Mouse (Mus musculus) limb, embryonic 11.5 days (tissue): ENCODE measurements at regions not wholly inside any gene's neighbourhood (a gene's known extent, or its start where the extent isn't known, plus 50 kb on each side); places are given as distances from the start of the nearest gene placed in this dataset.

Experiments used
- ATAC-seq: fragments of 200-750 bp; cut with Nextera tagmentation; 2 replicates; pipeline ENCODE4 v1.8.0; 2017; ENCODE audit warnings: low read depth; ENCODE audit not compliant: insufficient number of reproducible peaks, low FRiP score, low TSS enrichment
- DNase-seq: peaks from one replicate; pipeline ENCODE4 v3.0.0-alpha.2; 2015; ENCODE audit warnings: low spot score
- H3K27ac ChIP-seq: fragments of 300-500 bp; sonication (generic); replicated peaks from 2 replicates; pipeline ENCODE4 v1.5.1; 2014; ENCODE audit warnings: low read depth, mild to moderate bottlenecking, low read length
- H3K27me3 ChIP-seq: fragments of 300-500 bp; sonication (generic); 2 replicates; pipeline ENCODE4 v1.6.1; 2014; ENCODE audit warnings: mild to moderate bottlenecking, low read length, mixed read lengths; ENCODE audit not compliant: control insufficient read depth, insufficient read depth
- H3K36me3 ChIP-seq: fragments of 300-500 bp; sonication (generic); 2 replicates; pipeline ENCODE4 v1.6.1; 2014; ENCODE audit warnings: mild to moderate bottlenecking, low read length, moderate library complexity, mixed read lengths; ENCODE audit not compliant: control insufficient read depth, insufficient read depth
- H3K4me1 ChIP-seq: fragments of 300-500 bp; sonication (generic); 2 replicates; pipeline ENCODE4 v1.6.1; 2014; ENCODE audit warnings: low read length, mixed read lengths; ENCODE audit not compliant: control insufficient read depth, insufficient read depth
- H3K4me2 ChIP-seq: fragments of 300-500 bp; sonication (generic); 2 replicates; pipeline ENCODE4 v1.6.1; 2014; ENCODE audit warnings: low read depth, mild to moderate bottlenecking, moderate library complexity; ENCODE audit not compliant: severe bottlenecking
- H3K4me3 ChIP-seq: fragments of 300-500 bp; sonication (generic); 2 replicates; pipeline ENCODE4 v1.5.1; 2014; ENCODE audit warnings: low read depth, low read length
- H3K9ac ChIP-seq: fragments of 300-500 bp; sonication (generic); 2 replicates; pipeline ENCODE4 v1.6.1; 2014; ENCODE audit warnings: mild to moderate bottlenecking, low read length
- H3K9me3 ChIP-seq: fragments of 300-500 bp; sonication (generic); 2 replicates; pipeline ENCODE4 v1.6.1; 2016; ENCODE audit warnings: low read length; ENCODE audit not compliant: control insufficient read depth
- WGBS: fragments of 180-500 bp; shearing (Covaris S2); extraction: QIAGEN DNeasy Blood & Tissue Kit; methylation state at CpG from one replicate; pipeline ENCODE4 v1.1.7; 2014; 5-methylcytosine and 5-hydroxymethylcytosine counted together

GRCm38 (mm10) chr13:90233561-90233960 lies 144.2 kb upstream of the Xrcc4 start:
- Histone ChIP-seq H3K4me1 (no peaks in the 10 kb centered on the region), H3K27me3 (no peaks in the 10 kb centered on the region), H3K4me2 (no peak overlapping the region), H3K36me3 (no peaks in the 10 kb centered on the region), H3K9ac (no peak overlapping the region), H3K9me3 (no peaks in the 10 kb centered on the region), H3K4me3 (no peak overlapping the region), H3K27ac (no peak overlapping the region)
- ATAC-seq: no peak
- no peak for DNase-seq
- WGBS: 88% methylated on average over 3 of the region's 3 CpGs

GRCm38 (mm10) chr13:90229106-90229505 lies 139.7 kb upstream of the Xrcc4 start:
- no peak overlapping the region for H3K9ac ChIP-seq
- DNase-seq: no peak
- no peak for ATAC-seq
- H3K9me3 ChIP-seq: no peaks in the 10 kb centered on the region
- no peak overlapping the region for H3K4me3 ChIP-seq
- H3K4me1 ChIP-seq: no peaks in the 10 kb centered on the region
- H3K4me2 ChIP-seq: no peak overlapping the region
- no peaks in the 10 kb centered on the region for H3K27me3 ChIP-seq
- H3K27ac ChIP-seq: no peak overlapping the region
- no peaks in the 10 kb centered on the region for H3K36me3 ChIP-seq
- 93% methylated on average over 2 of the region's 2 CpGs for WGBS

- ATAC-seq (no peak), DNase-seq (no peak)
- no peaks in the 10 kb centered on the region for H3K4me1 ChIP-seq
- 84% methylated on average over 2 of the region's 2 CpGs for WGBS
- H3K4me3 ChIP-seq: no peak overlapping the region
- no peaks in the 10 kb centered on the region for H3K27me3 ChIP-seq
- no peak overlapping the region for H3K9ac ChIP-seq
- H3K27ac ChIP-seq: no peak overlapping the region
- H3K9me3 ChIP-seq: no peaks in the 10 kb centered on the region
- H3K36me3 ChIP-seq: no peaks in the 10 kb centered on the region
- no peak overlapping the region for H3K4me2 ChIP-seq
Measured at GRCm38 (mm10) chr13:90226212-90226611, 136.8 kb upstream of the Xrcc4 start.

GRCm38 (mm10) chr13:90212390-90212789 lies 123.0 kb upstream of the Xrcc4 start:
- Histone ChIP-seq H3K9ac (no peak overlapping the region), H3K9me3 (no peaks in the 10 kb centered on the region), H3K4me2 (no peak overlapping the region), H3K27ac (no peak overlapping the region), H3K27me3 (no peaks in the 10 kb centered on the region), H3K36me3 (no peaks in the 10 kb centered on the region), H3K4me1 (no peaks in the 10 kb centered on the region), H3K4me3 (no peak overlapping the region)
- DNase-seq: no peak
- no peak for ATAC-seq

- no peaks in the 10 kb centered on the region for H3K9me3 ChIP-seq
- no peak for ATAC-seq
- H3K4me2 ChIP-seq: no peak overlapping the region
- no peaks in the 10 kb centered on the region for H3K27me3 ChIP-seq
- H3K9ac ChIP-seq: no peak overlapping the region
- no peak for DNase-seq
- H3K4me1 ChIP-seq: no peaks in the 10 kb centered on the region
- H3K4me3 ChIP-seq: no peak overlapping the region
- no peaks in the 10 kb centered on the region for H3K36me3 ChIP-seq
- no peak overlapping the region for H3K27ac ChIP-seq
Measured at GRCm38 (mm10) chr13:90207875-90208274, 118.5 kb upstream of the Xrcc4 start.
